Mouse (Mus musculus) lung, embryonic 15.5 days (tissue): ENCODE measurements around the gene Rims4. TPM values are rescaled to one million over a fixed set of nuclear protein-coding genes. Genes with fewer than 3 reads are reported as not detected.

Experiments
- ATAC-seq: fragments of 200-750 bp; cut with Nextera tagmentation; 2 replicates; pipeline ENCODE4 v1.8.0; 2017; ENCODE audit warnings: moderate number of reproducible peaks, borderline replicate concordance; ENCODE audit not compliant: low FRiP score, low TSS enrichment; ENCODE audit errors: extremely low read depth
- H3K27ac ChIP-seq: fragments of 300-500 bp; sonication (generic); 2 replicates; pipeline ENCODE4 v1.5.1; 2015; ENCODE audit warnings: moderate library complexity, mild to moderate bottlenecking, inconsistent platforms
- H3K27me3 ChIP-seq: fragments of 300-500 bp; sonication (generic); 2 replicates; pipeline ENCODE4 v1.6.1; 2015; ENCODE audit warnings: inconsistent platforms
- H3K36me3 ChIP-seq: fragments of 300-500 bp; sonication (generic); 2 replicates; pipeline ENCODE4 v1.6.1; 2015; ENCODE audit warnings: inconsistent platforms
- H3K4me1 ChIP-seq: fragments of 300-500 bp; sonication (generic); 2 replicates; pipeline ENCODE4 v1.6.1; 2015; ENCODE audit warnings: inconsistent platforms
- H3K4me2 ChIP-seq: fragments of 300-500 bp; sonication (generic); 2 replicates; pipeline ENCODE4 v1.6.1; 2015; ENCODE audit warnings: inconsistent platforms, mild to moderate bottlenecking, moderate library complexity
- H3K4me3 ChIP-seq: fragments of 300-500 bp; sonication (generic); 2 replicates; pipeline ENCODE4 v1.5.1; 2015; ENCODE audit warnings: mild to moderate bottlenecking, inconsistent platforms
- H3K9ac ChIP-seq: fragments of 300-500 bp; sonication (generic); 2 replicates; pipeline ENCODE4 v1.6.1; 2015; ENCODE audit warnings: inconsistent platforms
- H3K9me3 ChIP-seq: fragments of 300-500 bp; sonication (generic); 2 replicates; pipeline ENCODE4 v1.6.1; 2016; ENCODE audit warnings: inconsistent platforms
- WGBS: fragments of 180-500 bp; shearing (Covaris S2); methylation state at CpG from one replicate; pipeline ENCODE4 v1.1.7; 2015; 5-methylcytosine and 5-hydroxymethylcytosine counted together
- polyA plus RNA-seq: library from polyadenylated mRNA; unstranded; fragments of >200 nt; fragmentation: Nextera tagmentation; extraction: Ambion mirVana; gene quantifications from 2 replicates; pipeline ENCODE4 v1.2.1, GENCODE M21; 2015

The Rims4 gene
- polyA plus RNA-seq, 1 experiment from 2014 or later: 0.19 TPM

DNA sequence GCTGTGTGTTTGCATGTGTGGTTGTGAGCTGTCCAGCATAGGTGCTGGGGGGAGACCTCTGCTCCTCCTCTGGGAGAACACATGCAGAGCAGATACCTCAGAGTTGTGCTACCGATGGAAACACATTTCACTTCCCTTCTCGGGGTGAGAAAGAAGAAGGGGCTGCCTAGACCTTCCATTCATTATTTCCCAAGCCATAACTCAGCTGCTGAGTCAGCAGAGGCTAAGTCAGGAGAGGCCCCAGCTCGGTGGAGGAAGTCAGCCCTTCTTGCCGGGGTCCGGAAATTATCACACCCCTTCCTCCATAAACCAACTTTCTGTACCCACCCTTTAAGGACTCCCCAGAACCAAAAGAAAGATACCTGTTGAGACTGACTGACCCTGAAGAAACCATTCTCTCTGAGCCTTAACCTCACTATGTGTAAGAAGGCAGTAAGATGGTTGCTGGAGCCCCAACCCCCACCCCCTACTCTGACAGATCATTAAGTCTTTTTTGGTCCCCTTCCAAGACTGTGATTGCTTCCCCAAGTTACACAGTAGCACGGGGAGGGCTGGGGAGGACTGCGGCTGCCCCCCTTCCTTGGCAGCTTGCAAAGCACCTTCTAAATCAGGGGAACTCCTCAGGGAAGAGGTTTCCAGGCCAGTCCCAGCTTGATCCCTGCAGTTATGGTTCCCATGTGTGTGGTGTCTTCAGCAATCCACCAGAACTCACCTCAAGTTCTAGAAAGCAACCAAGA lies 10.1 kb upstream of the Rims4 start:
- Histone ChIP-seq H3K27me3 (no peaks in the 10 kb centered on the region), H3K9ac (no peak overlapping the region), H3K4me2 (no peak overlapping the region), H3K4me3 (no peak overlapping the region), H3K27ac (no peak overlapping the region), H3K4me1 (peaks cover 8% of the 10 kb centered on the region), H3K9me3 (no peaks in the 10 kb centered on the region), H3K36me3 (no peaks in the 10 kb centered on the region)
- no peak; the same call in 1 of the 2 replicates for ATAC-seq
- WGBS: 31% methylated on average over 7 of the region's 7 CpGs

- no peak for ATAC-seq
- 93% methylated on average over 10 of the region's 10 CpGs for WGBS
- Histone ChIP-seq H3K4me1 (peaks cover 8% of the 10 kb centered on the region), H3K9me3 (no peaks in the 10 kb centered on the region), H3K4me2 (no peak overlapping the region), H3K9ac (no peak overlapping the region), H3K4me3 (no peak overlapping the region), H3K27me3 (peaks cover 21% of the 10 kb centered on the region), H3K36me3 (no peaks in the 10 kb centered on the region), H3K27ac (no peak overlapping the region)
Observed at GRCm38 (mm10) chr2:163925044-163925443, 6.6 kb upstream of the Rims4 start.

DNA sequence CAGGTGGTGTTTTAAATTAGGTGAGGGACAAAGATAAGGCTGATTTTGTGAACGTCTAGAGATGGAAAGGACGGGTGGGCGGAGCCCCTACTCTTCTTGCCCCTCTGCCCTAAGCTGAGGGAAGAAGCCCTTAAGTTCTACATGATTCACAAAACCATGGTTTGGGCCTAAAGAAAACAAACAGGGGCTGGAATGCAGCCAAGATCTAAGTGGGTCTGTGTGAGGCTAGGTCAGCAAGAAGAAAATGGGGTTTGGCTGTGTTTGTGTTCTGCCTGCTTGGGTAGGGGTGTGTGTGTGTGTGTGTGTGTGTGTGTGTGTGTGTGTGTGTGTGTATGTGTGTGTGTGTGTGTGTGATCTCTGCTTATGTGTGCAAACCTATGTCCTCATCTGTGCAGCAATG lies 6.0 kb upstream of the Rims4 start:
- Histone ChIP-seq H3K9ac (no peak overlapping the region), H3K27ac (no peak overlapping the region), H3K4me2 (no peak overlapping the region), H3K27me3 (peaks cover 26% of the 10 kb centered on the region), H3K4me1 (peaks cover 8% of the 10 kb centered on the region), H3K9me3 (no peaks in the 10 kb centered on the region), H3K36me3 (no peaks in the 10 kb centered on the region), H3K4me3 (no peak overlapping the region)
- ATAC-seq: no peak
- WGBS: 44% methylated on average over 3 of the region's 3 CpGs

DNA sequence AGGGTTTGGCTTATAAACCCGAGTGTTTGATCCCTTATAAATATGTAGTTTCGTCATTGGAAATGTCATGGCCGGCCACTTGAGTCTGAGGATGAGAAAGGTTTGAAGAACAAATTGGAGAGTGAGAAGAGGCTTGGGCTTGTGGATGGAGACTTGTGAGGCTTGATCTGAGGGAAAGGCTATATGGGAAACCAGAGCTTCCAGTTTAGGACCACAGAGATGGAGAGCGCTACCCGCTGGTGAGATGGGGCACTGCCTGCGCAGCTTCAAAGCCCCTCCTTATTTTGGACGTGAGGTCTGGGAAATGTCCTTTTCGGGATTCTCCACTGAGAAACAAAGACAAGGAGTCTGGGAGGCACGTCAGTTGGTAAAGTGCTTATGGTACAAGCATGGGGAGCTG lies 4.6 kb upstream of the Rims4 start:
- Histone ChIP-seq H3K4me3 (no peak overlapping the region), H3K36me3 (no peaks in the 10 kb centered on the region), H3K4me1 (peaks cover 4% of the 10 kb centered on the region), H3K9me3 (no peaks in the 10 kb centered on the region), H3K4me2 (no peak overlapping the region), H3K27ac (no peak overlapping the region), H3K27me3 (peaks cover 41% of the 10 kb centered on the region), H3K9ac (no peak overlapping the region)
- ATAC-seq: no peak
- 65% methylated on average over 9 of the region's 9 CpGs for WGBS

- Histone ChIP-seq H3K9me3 (no peaks in the 10 kb centered on the region), H3K4me1 (peaks cover 7% of the 10 kb centered on the region), H3K4me3 (no peak overlapping the region), H3K36me3 (no peaks in the 10 kb centered on the region), H3K27me3 (peaks cover 76% of the 10 kb centered on the region), H3K27ac (no peak overlapping the region), H3K9ac (no peak overlapping the region), H3K4me2 (no peak overlapping the region)
- ATAC-seq: no peak
- 73% methylated on average over 3 of the region's 3 CpGs for WGBS
Observed at GRCm38 (mm10) chr2:163919581-163919980, 1.1 kb upstream of the Rims4 start.

- no peak overlapping the region for H3K4me2 ChIP-seq
- no peak overlapping the region for H3K27ac ChIP-seq
- H3K36me3 ChIP-seq: no peaks in the 10 kb centered on the region
- no peak for ATAC-seq
- WGBS: 69% methylated on average over 7 of the region's 7 CpGs
- H3K9ac ChIP-seq: no peak overlapping the region
- peaks cover 87% of the 10 kb centered on the region for H3K27me3 ChIP-seq
- H3K4me3 ChIP-seq: no peak overlapping the region
- H3K4me1 ChIP-seq: peaks cover 7% of the 10 kb centered on the region
- H3K9me3 ChIP-seq: no peaks in the 10 kb centered on the region
Observed at GRCm38 (mm10) chr2:163916703-163917102, 1.8 kb downstream of the Rims4 start.

- ATAC-seq: no peak
- peaks cover 7% of the 10 kb centered on the region for H3K4me1 ChIP-seq
- H3K27me3 ChIP-seq: peaks cover 75% of the 10 kb centered on the region
- H3K9me3 ChIP-seq: no peaks in the 10 kb centered on the region
- no peak overlapping the region for H3K27ac ChIP-seq
- 54% methylated on average over 9 of the region's 9 CpGs for WGBS
- H3K4me3 ChIP-seq: no peak overlapping the region
- no peak overlapping the region for H3K9ac ChIP-seq
- H3K36me3 ChIP-seq: no peaks in the 10 kb centered on the region
- H3K4me2 ChIP-seq: no peak overlapping the region
Observed at GRCm38 (mm10) chr2:163915294-163915791, 3.1 kb downstream of the Rims4 start.

- no peak overlapping the region for H3K4me2 ChIP-seq
- H3K9ac ChIP-seq: no peak overlapping the region
- H3K27ac ChIP-seq: no peak overlapping the region
- WGBS: 7% methylated on average over 10 of the region's 10 CpGs
- H3K4me1 ChIP-seq: peaks cover 7% of the 10 kb centered on the region
- H3K36me3 ChIP-seq: no peaks in the 10 kb centered on the region
- H3K27me3 ChIP-seq: peaks cover 63% of the 10 kb centered on the region
- no peaks in the 10 kb centered on the region for H3K9me3 ChIP-seq
- H3K4me3 ChIP-seq: no peak overlapping the region
- no peak for ATAC-seq
Observed at GRCm38 (mm10) chr2:163914107-163914506, 4.4 kb downstream of the Rims4 start.

GRCm38 (mm10) chr2:163913704-163914103 lies 4.8 kb downstream of the Rims4 start:
- no peak overlapping the region for H3K27ac ChIP-seq
- no peaks in the 10 kb centered on the region for H3K36me3 ChIP-seq
- WGBS: 23% methylated on average over 7 of the region's 7 CpGs
- H3K9ac ChIP-seq: no peak overlapping the region
- H3K9me3 ChIP-seq: no peaks in the 10 kb centered on the region
- peaks cover 59% of the 10 kb centered on the region for H3K27me3 ChIP-seq
- peaks cover 7% of the 10 kb centered on the region for H3K4me1 ChIP-seq
- H3K4me2 ChIP-seq: no peak overlapping the region
- ATAC-seq: no peak
- H3K4me3 ChIP-seq: no peak overlapping the region

- Histone ChIP-seq H3K27me3 (peaks cover 41% of the 10 kb centered on the region), H3K4me3 (no peak overlapping the region), H3K4me2 (no peak overlapping the region), H3K9ac (no peak overlapping the region), H3K36me3 (no peaks in the 10 kb centered on the region), H3K27ac (no peak overlapping the region), H3K9me3 (no peaks in the 10 kb centered on the region), H3K4me1 (no peaks in the 10 kb centered on the region)
- WGBS: 64% methylated on average over 14 of the region's 14 CpGs
- no peak for ATAC-seq
Observed at GRCm38 (mm10) chr2:163911826-163912444, 6.5 kb downstream of the Rims4 start.

DNA sequence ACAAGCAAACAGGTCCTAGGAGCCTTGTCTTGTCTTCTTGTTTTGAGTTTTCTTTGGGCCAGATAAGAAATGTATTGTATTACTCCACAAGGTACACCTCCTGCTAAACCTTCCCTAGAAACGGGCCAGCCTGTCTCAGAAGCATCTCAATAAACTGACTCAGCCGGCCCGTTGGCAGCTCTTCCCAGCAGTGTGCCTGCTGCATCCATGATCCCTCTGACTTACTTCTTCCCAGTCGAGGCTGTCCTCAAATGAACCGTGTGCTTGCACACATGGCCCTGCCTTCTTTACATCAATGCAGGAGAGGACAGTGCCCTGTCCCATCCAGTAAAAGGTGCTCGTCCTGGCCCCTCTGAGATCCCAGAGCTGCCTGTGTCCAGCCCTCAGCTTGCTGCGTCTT lies 8.9 kb downstream of the Rims4 start:
- Histone ChIP-seq H3K27me3 (peaks cover 18% of the 10 kb centered on the region), H3K4me3 (no peak overlapping the region)
- WGBS: 75% methylated on average over 7 of the region's 7 CpGs

GRCm38 (mm10) chr2:163907131-163907530 lies 11.4 kb downstream of the Rims4 start:
- Histone ChIP-seq H3K9me3 (no peaks in the 10 kb centered on the region), H3K4me2 (no peak overlapping the region), H3K27me3 (no peaks in the 10 kb centered on the region; the same call in 1 of the 2 replicates), H3K4me3 (no peak overlapping the region), H3K27ac (no peak overlapping the region), H3K4me1 (no peaks in the 10 kb centered on the region), H3K36me3 (no peaks in the 10 kb centered on the region), H3K9ac (no peak overlapping the region)
- no peak for ATAC-seq
- WGBS: 46% methylated on average over 5 of the region's 5 CpGs

More for the DNA sequence above, 8.9 kb downstream of the Rims4 start:
- no peaks in the 10 kb centered on the region for H3K9me3 ChIP-seq
- no peaks in the 10 kb centered on the region for H3K4me1 ChIP-seq
- no peaks in the 10 kb centered on the region for H3K36me3 ChIP-seq
- no peak for ATAC-seq
- no peak overlapping the region for H3K9ac ChIP-seq
- no peak overlapping the region for H3K27ac ChIP-seq
- H3K4me2 ChIP-seq: no peak overlapping the region
